Comparison of ENCODE assay signal across 22 mouse cellular contexts in genomic region chrX:164431133-164431532, GRCm38 (mm10). TPM values are rescaled to one million over a fixed set of nuclear protein-coding genes. Genes with fewer than 3 reads are reported as not detected.
A peak's percentile ranks its signal among the peaks of the same experiment; 100 is the strongest.
DNase-seq lines count a peak whose midpoint lies in the region; ATAC-seq and TF ChIP-seq lines count a peak whose summit lies in the region.
"Had no signal": no experiment of that assay in that cellular context is flagged by ENCODE, and none has a peak within 500 bp of the region (broad histone marks: within the 10 kb centered on the region; RNA-seq: fewer than 3 reads in every experiment).

No protein-coding gene starts in this region.

- H3K4me1 ChIP-seq in kidney, postnatal 0 days (replicated peaks; ENCODE audit: insufficient read depth, low read length): no peaks in the 10 kb centered on the region
- no peaks in the 10 kb centered on the region for H3K4me1 ChIP-seq in intestine, embryonic 15.5 days (replicated peaks)
- no peaks in the 10 kb centered on the region for H3K4me1 ChIP-seq in intestine, embryonic 16.5 days (ENCODE audit: control insufficient read depth, insufficient read depth, low read length)
- peaks cover 5% of the 10 kb centered on the region; the same call in 1 of the 2 replicates for H3K4me1 ChIP-seq in small intestine, adult 2 months (ENCODE audit: control insufficient read depth, insufficient read depth, insufficient read length, low read length)
- H3K4me1 ChIP-seq: embryonic facial prominence, embryonic 12.5 days; forebrain, embryonic 15.5 days; heart, embryonic 13.5 days had no signal

- no peaks in the 10 kb centered on the region for H3K27me3 ChIP-seq in kidney, postnatal 0 days (ENCODE audit: insufficient read depth, low read length)
- no peaks in the 10 kb centered on the region for H3K27me3 ChIP-seq in intestine, embryonic 15.5 days (replicated peaks)
- no peaks in the 10 kb centered on the region for H3K27me3 ChIP-seq in intestine, embryonic 16.5 days (replicated peaks; ENCODE audit: control insufficient read depth, insufficient read depth, low read length)
- H3K27me3 ChIP-seq in small intestine, adult 2 months (ENCODE audit: control insufficient read depth, insufficient read depth, low read length): no peaks in the 10 kb centered on the region
- H3K27me3 ChIP-seq: embryonic facial prominence, embryonic 12.5 days; forebrain, embryonic 15.5 days; heart, embryonic 13.5 days had no signal

- TF ChIP-seq CTCF in kidney, postnatal 0 days (IDR thresholded peaks at IDR 0.05; ENCODE audit: low read depth): no peak
- no peak for TF ChIP-seq CTCF in small intestine, adult 2 months (IDR thresholded peaks at IDR 0.05; ENCODE audit: extremely low read depth, insufficient read length, insufficient replicate concordance, low read depth, low read length)

- no peaks in the 10 kb centered on the region for H3K36me3 ChIP-seq in kidney, postnatal 0 days (ENCODE audit: insufficient read depth, low read length)
- no peaks in the 10 kb centered on the region for H3K36me3 ChIP-seq in intestine, embryonic 15.5 days
- H3K36me3 ChIP-seq in intestine, embryonic 16.5 days (ENCODE audit: control insufficient read depth, insufficient read depth, low read length): peaks cover 5% of the 10 kb centered on the region; the same call in 1 of the 2 replicates
- H3K36me3 ChIP-seq in small intestine, adult 2 months (ENCODE audit: control insufficient read depth, insufficient read depth, low read length): peaks cover 20% of the 10 kb centered on the region

- no peak for TF ChIP-seq POLR2A in small intestine, adult 2 months (IDR thresholded peaks at IDR 0.05; ENCODE audit: low read depth, low read length)

- H3K4me3 ChIP-seq in kidney, postnatal 0 days (replicated peaks; ENCODE audit: low read depth, low read length): no peak overlapping the region
- H3K4me3 ChIP-seq in intestine, embryonic 15.5 days (replicated peaks): no peak overlapping the region
- H3K4me3 ChIP-seq in intestine, embryonic 16.5 days (ENCODE audit: low read length): no peak overlapping the region
- no peak overlapping the region for H3K4me3 ChIP-seq in small intestine, adult 2 months (ENCODE audit: low read depth, low read length)
- H3K4me3 ChIP-seq: embryonic facial prominence, embryonic 12.5 days; forebrain, embryonic 15.5 days; heart, embryonic 13.5 days had no signal

- H3K4me2 ChIP-seq in kidney, postnatal 0 days (ENCODE audit: low read length): no peak overlapping the region
- no peak overlapping the region for H3K4me2 ChIP-seq in intestine, embryonic 15.5 days (replicated peaks)
- H3K4me2 ChIP-seq in intestine, embryonic 16.5 days (ENCODE audit: low read depth, low read length): no peak overlapping the region
- H3K4me2 ChIP-seq: embryonic facial prominence, embryonic 12.5 days; forebrain, embryonic 15.5 days; heart, embryonic 13.5 days had no signal

- no peak overlapping the region for H3K9ac ChIP-seq in kidney, postnatal 0 days (ENCODE audit: low read depth, low read length)
- no peak overlapping the region for H3K9ac ChIP-seq in intestine, embryonic 15.5 days
- no peak overlapping the region for H3K9ac ChIP-seq in intestine, embryonic 16.5 days (ENCODE audit: low read depth, low read length)
- H3K9ac ChIP-seq: embryonic facial prominence, embryonic 12.5 days; forebrain, embryonic 15.5 days; heart, embryonic 13.5 days had no signal

- H3K27ac ChIP-seq in kidney, postnatal 0 days: no peak overlapping the region
- H3K27ac ChIP-seq in intestine, embryonic 15.5 days: no peak overlapping the region
- H3K27ac ChIP-seq in intestine, embryonic 16.5 days (ENCODE audit: low read length): peak overlapping the region; percentile 33
- H3K27ac ChIP-seq in small intestine, adult 2 months (ENCODE audit: insufficient read depth, low read depth, low read length): peak overlapping the region; percentile 78
- H3K27ac ChIP-seq: embryonic facial prominence, embryonic 12.5 days; forebrain, embryonic 15.5 days; heart, embryonic 13.5 days had no signal

- ATAC-seq in kidney, postnatal 0 days (replicated peaks; ENCODE audit: low FRiP score, low read depth): peak; percentile 33; the same call in 1 of the 2 replicates
- ATAC-seq in intestine, embryonic 15.5 days: 0 out of 2 replicates have a peak, but pooled peaks have one; percentile 32
- peak; percentile 58 for ATAC-seq in intestine, embryonic 16.5 days
- ATAC-seq: CD4-positive, CD25-positive, alpha-beta regulatory T cell, adult 4 months; forebrain, embryonic 15.5 days had no signal

- WGBS in kidney, postnatal 0 days: 86% methylated on average over 2 of the region's 2 CpGs
- WGBS in intestine, embryonic 15.5 days: 69% methylated on average over 2 of the region's 2 CpGs
- WGBS in intestine, embryonic 16.5 days: 82% methylated on average over 2 of the region's 2 CpGs
- 64% methylated on average over 2 of the region's 2 CpGs for WGBS in small intestine, adult 2 months

- H3K9me3 ChIP-seq in kidney, postnatal 0 days (replicated peaks; ENCODE audit: low read length): no peaks in the 10 kb centered on the region
- no peaks in the 10 kb centered on the region for H3K9me3 ChIP-seq in intestine, embryonic 15.5 days
- no peaks in the 10 kb centered on the region for H3K9me3 ChIP-seq in intestine, embryonic 16.5 days (ENCODE audit: control insufficient read depth, low read length)
- H3K9me3 ChIP-seq: embryonic facial prominence, embryonic 12.5 days; forebrain, embryonic 15.5 days; G1E had no signal

- no peak for DNase-seq in kidney, postnatal 0 days (ENCODE audit: low spot score)
- no peak for DNase-seq in kidney, adult 11 months
- no peak for DNase-seq in layer of hippocampus, postnatal 14 days (ENCODE audit: low spot score in 2 of 2)
- DNase-seq in right cerebral cortex, adult 18-20 months: no peak
- DNase-seq: adrenal gland, adult 8-10 months; cerebellum, adult 11 months; cerebellum, adult 8-10 months; cerebellum, postnatal 14 days; gastrocnemius, postnatal 36 days; heart, adult 11 months; heart, postnatal 36 days had no signal

RNA-seq across cellular contexts. Expression of gene Asb11, which starts 5.7 kb away (rescaled TPM):
- 0.29 and 0.78 TPM in 2 replicates for polyA plus RNA-seq in kidney, postnatal 0 days (2015; fragmentation: Nextera tagmentation; extraction: Ambion mirVana)
- 0.10 and 0.27 TPM in 2 replicates for polyA plus RNA-seq in intestine, embryonic 15.5 days (2015; fragmentation: Nextera tagmentation; extraction: Ambion mirVana)
- polyA plus RNA-seq in intestine, embryonic 16.5 days (2015; fragmentation: Nextera tagmentation; extraction: Ambion mirVana): 0.21 and 0.37 TPM in 2 replicates
- 0.14 and 2.1 TPM in 2 replicates for polyA plus RNA-seq in small intestine, adult 2 months (2012; rRNA removed)
- 1 to 10 TPM in 1 of 2 experiments, under 1 TPM in 1; 0.58 to 1.6 TPM for total RNA-seq in layer of hippocampus, postnatal 14 days (2021)
- polyA plus RNA-seq: brain, embryonic 14.5 days; CD4-positive, CD25-positive, alpha-beta regulatory T cell, adult 4 months; embryonic facial prominence, embryonic 12.5 days; forebrain, embryonic 11.5 days; G1E; hindbrain, embryonic 11.5 days had no signal

RNA-seq across cellular contexts. Expression of gene Piga, which starts 11.5 kb away (rescaled TPM):
- polyA plus RNA-seq in kidney, postnatal 0 days (2015; fragmentation: Nextera tagmentation; extraction: Ambion mirVana): 7.6 and 7.8 TPM in 2 replicates
- polyA plus RNA-seq in intestine, embryonic 15.5 days (2015; fragmentation: Nextera tagmentation; extraction: Ambion mirVana): 19.5 and 19.6 TPM in 2 replicates
- 20.0 and 21.1 TPM in 2 replicates for polyA plus RNA-seq in intestine, embryonic 16.5 days (2015; fragmentation: Nextera tagmentation; extraction: Ambion mirVana)
- polyA plus RNA-seq in small intestine, adult 2 months (2012; rRNA removed): 3.2 and 3.4 TPM in 2 replicates
- 1 to 10 TPM; 7.7 to 8.7 TPM for total RNA-seq in layer of hippocampus, postnatal 14 days (2021)

RNA-seq across cellular contexts. Expression of gene Vegfd, which starts 58.0 kb away (rescaled TPM):
- 10.9 and 13.3 TPM in 2 replicates for polyA plus RNA-seq in kidney, postnatal 0 days (2015; fragmentation: Nextera tagmentation; extraction: Ambion mirVana)
- 2.1 and 2.2 TPM in 2 replicates for polyA plus RNA-seq in intestine, embryonic 15.5 days (2015; fragmentation: Nextera tagmentation; extraction: Ambion mirVana)
- 2.0 and 3.2 TPM in 2 replicates for polyA plus RNA-seq in intestine, embryonic 16.5 days (2015; fragmentation: Nextera tagmentation; extraction: Ambion mirVana)
- 0.36 and 0.46 TPM in 2 replicates for polyA plus RNA-seq in small intestine, adult 2 months (2012; rRNA removed)
- total RNA-seq in layer of hippocampus, postnatal 14 days (2021): 1 to 10 TPM; 2.7 to 2.9 TPM
- polyA plus RNA-seq: CD4-positive, CD25-positive, alpha-beta regulatory T cell, adult 4 months; G1E had no signal

Comparison
In these comparisons a context has a peak if more than half of its experiments do, and no peak if none do; other contexts are left out.
1. H3K27ac ChIP-seq: peak in intestine, embryonic 16.5 days (single experiment) and small intestine, adult 2 months (single experiment); none in kidney, postnatal 0 days (single experiment) and intestine, embryonic 15.5 days (single experiment).
2. Peak in every context shown above with its lines, with median percentiles within 50 percentile points of each other: ATAC-seq.